Mouse (Mus musculus) lung, adult 2 months (tissue): ENCODE data around the gene Btbd9.

Experiments used
- CTCF ChIP-seq: fragments of 200-500 bp; IDR thresholded peaks from 2 replicates; pipeline ENCODE4 v1.5.1; 2011; ENCODE audit warnings: mild to moderate bottlenecking, low read length, control low read depth; ENCODE audit not compliant: insufficient read depth
- POLR2A ChIP-seq: fragments of 200-500 bp; IDR thresholded peaks from 2 replicates; pipeline ENCODE4 v1.6.1; 2011; ENCODE audit warnings: low read depth, mild to moderate bottlenecking, control low read depth, low read length, borderline replicate concordance; ENCODE audit errors: extremely low read depth

GRCm38 (mm10) chr17:30240659-30241058 lies 335.6 kb downstream of the Btbd9 start:
- TF ChIP-seq POLR2A, result no peak
- TF ChIP-seq CTCF, result no peak
